Mouse (Mus musculus): ENCODE results near the gene Plcb1. TPM values are rescaled to one million over a fixed set of nuclear protein-coding genes. Genes with fewer than 3 reads are reported as not detected.

Gene Plcb1
- polyA plus RNA-seq, 1 experiment from 2014 or later = 48.3 TPM

DNA sequence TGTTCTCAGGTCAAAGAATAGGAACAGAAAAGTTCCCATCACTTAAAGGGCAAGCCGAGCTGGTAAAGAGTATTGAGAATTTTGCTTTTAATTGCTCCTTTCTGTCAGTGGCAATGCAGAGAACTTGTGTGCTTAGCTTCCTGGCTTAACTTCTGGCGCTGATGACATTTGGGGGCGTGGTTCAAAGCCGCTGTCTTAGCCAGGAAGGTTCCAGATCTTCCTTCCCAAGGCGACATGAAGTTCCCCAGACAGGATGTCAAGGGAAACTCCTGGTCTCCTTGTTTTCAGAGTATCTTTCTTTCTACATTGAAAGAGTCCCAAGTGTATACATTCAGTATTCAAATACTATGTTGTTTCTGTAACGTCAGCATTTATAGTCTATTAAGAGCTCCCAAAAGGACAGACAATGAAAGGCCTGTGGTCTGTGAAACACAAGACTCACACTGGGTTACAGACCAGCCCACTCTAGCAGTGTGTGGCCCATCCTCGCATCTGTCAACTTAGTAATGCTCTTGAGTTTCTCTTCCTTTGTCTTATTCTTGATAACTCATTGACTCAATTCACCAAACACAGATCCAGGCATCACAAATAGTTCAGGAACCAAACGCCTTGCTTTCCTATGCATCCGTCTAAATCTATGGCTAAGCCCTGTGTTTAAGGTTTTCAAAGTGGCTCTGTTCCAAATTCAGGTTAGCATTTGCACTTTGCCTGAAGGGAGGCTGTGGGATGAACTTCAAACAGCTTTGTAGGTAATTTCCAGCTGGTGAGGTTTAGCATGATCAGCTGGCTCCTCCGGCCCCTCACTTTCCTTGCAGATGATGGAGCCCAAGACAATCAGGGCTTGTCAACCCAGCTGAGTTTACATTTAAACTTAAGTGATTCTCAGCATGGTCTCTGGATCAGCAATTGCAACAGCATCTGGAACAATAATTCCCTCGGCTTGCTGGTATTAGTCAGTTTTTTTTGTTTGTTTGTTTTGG, 418.6 kb downstream of the Plcb1 start:
- Histone ChIP-seq H3K4me3 (no peak overlapping the region), H3K27me3 (no peaks in the 10 kb centered on the region), H3K9ac (no peak overlapping the region), H3K27ac (peak overlapping the region; percentile 25), H3K4me1 (replicated peaks) (0 out of 2 replicates have a peak, but pooled peaks cover 3% of the 10 kb centered on the region), H3K36me3 (no peaks in the 10 kb centered on the region), H3K4me2 (no peak overlapping the region), H3K9me3 (no peaks in the 10 kb centered on the region)
- ATAC-seq (ENCODE audit: low FRiP score) = no peak
- 78% methylated on average over 11 of the region's 11 CpGs for WGBS

GRCm38 (mm10) chr2:135208890-135209289, 423.0 kb downstream of the Plcb1 start:
- Histone ChIP-seq H3K4me1 (replicated peaks) (no peaks in the 10 kb centered on the region), H3K27ac (no peak overlapping the region), H3K36me3 (no peaks in the 10 kb centered on the region), H3K27me3 (no peaks in the 10 kb centered on the region), H3K9me3 (no peaks in the 10 kb centered on the region), H3K4me3 (no peak overlapping the region), H3K9ac (no peak overlapping the region), H3K4me2 (no peak overlapping the region)
- WGBS = 97% methylated on average over 1 of the region's 1 CpGs
- no peak for ATAC-seq (ENCODE audit: low FRiP score)

DNA sequence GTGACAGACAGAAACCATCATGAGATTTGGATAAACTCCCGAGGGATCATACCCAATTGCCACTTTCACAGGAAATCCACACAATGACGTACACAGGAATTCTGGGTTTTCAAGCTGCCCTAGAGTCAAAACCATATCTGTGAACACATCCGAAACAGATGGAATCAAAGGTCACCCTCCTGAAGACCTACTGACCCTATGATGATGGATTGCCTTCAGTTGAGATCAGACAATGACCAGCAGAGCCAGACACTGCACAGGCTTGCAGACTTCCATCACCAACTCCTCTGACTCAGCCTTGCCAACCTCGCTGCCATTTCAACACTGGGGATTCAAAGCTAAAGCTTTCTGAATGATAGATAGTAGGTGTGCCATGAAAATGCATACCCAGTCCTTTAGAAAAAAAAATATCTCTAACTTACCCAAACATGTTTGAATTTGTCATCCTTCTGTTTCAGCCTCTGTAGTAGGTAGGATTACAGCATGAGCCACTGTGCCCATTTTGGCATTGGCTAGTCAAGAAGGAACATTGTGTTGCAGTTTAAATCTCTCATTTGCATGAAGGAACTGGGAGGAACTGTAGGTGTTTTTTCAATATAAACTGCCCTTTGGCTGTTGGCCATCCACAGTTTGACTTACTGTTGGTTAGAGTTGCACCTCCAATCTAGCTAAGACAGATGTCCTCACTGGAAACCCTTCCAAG, 429.0 kb downstream of the Plcb1 start:
- Histone ChIP-seq H3K9ac (no peak overlapping the region), H3K4me1 (replicated peaks) (no peaks in the 10 kb centered on the region), H3K36me3 (no peaks in the 10 kb centered on the region), H3K27me3 (no peaks in the 10 kb centered on the region), H3K27ac (no peak overlapping the region), H3K4me2 (no peak overlapping the region), H3K4me3 (no peak overlapping the region), H3K9me3 (no peaks in the 10 kb centered on the region)
- WGBS = 61% methylated on average over 4 of the region's 4 CpGs
- ATAC-seq (ENCODE audit: low FRiP score) = no peak

DNA sequence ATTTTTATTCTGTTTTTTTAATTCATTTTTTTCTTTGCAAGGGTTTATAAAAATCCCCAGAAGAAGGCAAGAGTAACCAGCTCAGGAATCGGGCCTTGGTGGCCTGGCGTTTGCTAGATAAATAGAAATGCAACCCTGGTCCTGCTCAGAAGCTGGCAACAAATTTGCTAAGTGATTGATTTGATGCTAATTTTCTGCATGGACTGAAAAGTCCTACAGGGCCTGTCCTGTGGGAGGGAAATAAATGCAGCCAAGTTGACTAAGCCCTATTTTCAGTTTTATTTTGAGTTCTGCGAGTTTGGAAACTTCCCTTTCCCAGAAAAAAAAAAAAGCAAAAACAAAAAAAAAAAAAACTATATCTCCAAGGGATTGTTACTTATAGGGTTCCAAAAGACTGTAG, 433.5 kb downstream of the Plcb1 start:
- Histone ChIP-seq H3K4me1 (replicated peaks) (no peaks in the 10 kb centered on the region), H3K4me3 (no peak overlapping the region), H3K9me3 (no peaks in the 10 kb centered on the region), H3K27me3 (no peaks in the 10 kb centered on the region), H3K4me2 (no peak overlapping the region), H3K36me3 (no peaks in the 10 kb centered on the region), H3K27ac (no peak overlapping the region), H3K9ac (no peak overlapping the region)
- ATAC-seq (ENCODE audit: low FRiP score) = no peak
- WGBS = 79% methylated on average over 3 of the region's 3 CpGs

DNA sequence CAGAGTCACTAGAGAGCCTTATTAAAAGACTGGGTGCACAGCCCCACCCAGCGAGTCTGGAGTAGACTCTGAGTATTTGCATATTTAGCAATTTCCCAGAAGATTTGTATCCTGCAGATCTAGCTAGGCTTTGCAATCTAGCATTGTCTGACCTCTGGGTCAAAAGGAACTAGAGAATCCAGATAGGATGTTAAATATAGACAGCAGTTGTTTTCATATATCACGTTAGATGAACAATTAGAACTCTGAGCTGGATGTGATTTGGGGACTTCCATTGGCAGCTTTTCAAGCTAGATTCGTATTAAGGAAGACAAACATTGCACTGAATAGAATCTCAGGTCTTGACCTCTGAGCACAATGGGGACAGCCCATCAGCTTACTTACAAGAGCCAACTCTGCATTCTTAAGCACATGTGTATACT, 439.7 kb downstream of the Plcb1 start:
- 53% methylated on average over 3 of the region's 3 CpGs for WGBS
- H3K9ac ChIP-seq = no peak overlapping the region
- no peaks in the 10 kb centered on the region for H3K9me3 ChIP-seq
- peaks cover 3% of the 10 kb centered on the region; the same call in 1 of the 2 replicates for H3K4me1 ChIP-seq (replicated peaks)
- H3K36me3 ChIP-seq = no peaks in the 10 kb centered on the region
- no peaks in the 10 kb centered on the region for H3K27me3 ChIP-seq
- H3K27ac ChIP-seq = no peak overlapping the region
- H3K4me2 ChIP-seq = no peak overlapping the region
- no peak overlapping the region for H3K4me3 ChIP-seq
- no peak for ATAC-seq (ENCODE audit: low FRiP score)

GRCm38 (mm10) chr2:135230262-135230661, 444.4 kb downstream of the Plcb1 start:
- H3K4me1 ChIP-seq (replicated peaks) = peaks cover 5% of the 10 kb centered on the region; the same call in 1 of the 2 replicates
- H3K27me3 ChIP-seq = no peaks in the 10 kb centered on the region
- no peak overlapping the region for H3K4me2 ChIP-seq
- H3K4me3 ChIP-seq = no peak overlapping the region
- ATAC-seq (ENCODE audit: low FRiP score) = no peak
- H3K9me3 ChIP-seq = no peaks in the 10 kb centered on the region
- H3K36me3 ChIP-seq = no peaks in the 10 kb centered on the region
- H3K27ac ChIP-seq = no peak overlapping the region
- 89% methylated on average over 3 of the region's 3 CpGs for WGBS
- no peak overlapping the region for H3K9ac ChIP-seq

DNA sequence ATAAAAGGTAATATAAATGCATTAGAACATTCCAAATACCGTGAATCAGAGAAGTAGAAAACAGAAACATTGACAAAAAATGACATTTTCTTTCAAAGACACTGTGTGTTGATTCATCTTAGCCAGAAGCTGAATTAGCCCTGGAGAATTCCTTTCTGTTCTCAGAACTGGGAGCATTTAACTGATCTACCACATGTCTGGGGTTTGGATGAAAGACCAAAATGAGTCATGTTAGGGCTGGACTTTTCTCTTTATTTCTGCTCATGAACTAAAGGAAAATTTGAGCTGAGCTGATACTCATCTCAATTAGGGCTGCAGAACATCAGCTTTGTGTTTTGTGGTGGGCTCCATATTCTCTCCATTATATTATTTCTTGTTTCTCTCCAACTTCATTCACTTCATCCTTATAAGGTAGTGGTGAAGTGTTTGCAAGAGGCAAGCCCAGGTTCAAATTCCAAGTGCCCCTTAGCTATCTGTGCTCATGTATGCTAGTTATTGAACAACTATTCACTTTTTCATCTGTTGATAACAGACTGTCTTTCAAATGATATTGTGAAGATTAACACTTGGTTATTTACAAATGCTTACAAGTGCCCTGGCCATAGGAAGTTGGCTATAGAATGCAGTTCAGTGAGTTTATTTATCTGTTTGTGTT, 456.9 kb downstream of the Plcb1 start:
- Histone ChIP-seq H3K9ac (no peak overlapping the region), H3K27ac (no peak overlapping the region), H3K4me1 (replicated peaks) (no peaks in the 10 kb centered on the region), H3K27me3 (no peaks in the 10 kb centered on the region), H3K4me2 (no peak overlapping the region), H3K9me3 (no peaks in the 10 kb centered on the region), H3K4me3 (no peak overlapping the region), H3K36me3 (no peaks in the 10 kb centered on the region)
- ATAC-seq (ENCODE audit: low FRiP score) = no peak
- 90% methylated on average over 1 of the region's 1 CpGs for WGBS

- Histone ChIP-seq H3K36me3 (no peaks in the 10 kb centered on the region), H3K9me3 (no peaks in the 10 kb centered on the region), H3K4me3 (no peak overlapping the region), H3K4me1 (replicated peaks) (no peaks in the 10 kb centered on the region), H3K4me2 (no peak overlapping the region), H3K27me3 (no peaks in the 10 kb centered on the region), H3K9ac (no peak overlapping the region), H3K27ac (no peak overlapping the region)
- WGBS = 65% methylated on average over 4 of the region's 4 CpGs
- ATAC-seq (ENCODE audit: low FRiP score) = no peak
These were observed 457.9 kb downstream of the Plcb1 start for GRCm38 (mm10) chr2:135243764-135244163.

GRCm38 (mm10) chr2:135249925-135250324, 464.1 kb downstream of the Plcb1 start:
- WGBS = 91% methylated on average over 2 of the region's 2 CpGs
- ATAC-seq (ENCODE audit: low FRiP score) = no peak
- H3K36me3 ChIP-seq = 0 out of 2 replicates have a peak, but pooled peaks cover 2% of the 10 kb centered on the region

DNA sequence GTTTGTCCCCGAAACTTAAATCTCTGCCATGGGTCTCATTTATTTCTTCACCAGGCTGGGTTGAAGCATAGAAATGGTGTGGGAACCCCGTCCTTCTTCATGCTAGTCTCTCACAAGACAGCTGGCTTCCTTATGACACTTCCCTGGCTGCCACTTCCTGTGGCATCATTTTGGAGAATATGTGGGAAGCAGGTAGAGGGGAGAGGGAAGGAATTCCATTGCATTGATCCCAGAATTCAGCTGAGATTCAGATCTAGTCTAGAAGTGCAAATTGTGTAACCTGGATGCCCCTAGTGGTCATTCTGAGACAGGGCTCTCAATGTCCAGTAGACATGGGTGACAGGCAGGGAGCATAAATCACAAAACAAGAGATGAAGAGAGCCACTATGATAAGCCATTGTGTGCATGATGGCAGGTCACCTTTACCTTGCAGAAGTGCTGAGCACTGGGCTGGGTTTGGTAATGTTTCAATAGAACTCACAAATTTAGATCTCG, 466.0 kb downstream of the Plcb1 start:
- no peaks in the 10 kb centered on the region for H3K27me3 ChIP-seq
- no peaks in the 10 kb centered on the region for H3K4me1 ChIP-seq (replicated peaks)
- no peaks in the 10 kb centered on the region for H3K9me3 ChIP-seq
- no peak overlapping the region for H3K27ac ChIP-seq
- H3K36me3 ChIP-seq = 0 out of 2 replicates have a peak, but pooled peaks cover 2% of the 10 kb centered on the region
- no peak overlapping the region for H3K4me3 ChIP-seq
- WGBS = 94% methylated on average over 3 of the region's 3 CpGs
- ATAC-seq (ENCODE audit: low FRiP score) = no peak
- H3K4me2 ChIP-seq = no peak overlapping the region
- H3K9ac ChIP-seq = no peak overlapping the region

More at GRCm38 (mm10) chr2:135249925-135250324, 464.1 kb downstream of the Plcb1 start:
- no peak overlapping the region for H3K4me3 ChIP-seq
- no peak overlapping the region for H3K4me2 ChIP-seq
- H3K9ac ChIP-seq = no peak overlapping the region
- no peak overlapping the region for H3K27ac ChIP-seq
- H3K27me3 ChIP-seq = no peaks in the 10 kb centered on the region
- no peaks in the 10 kb centered on the region for H3K4me1 ChIP-seq (replicated peaks)
- H3K9me3 ChIP-seq = no peaks in the 10 kb centered on the region

DNA sequence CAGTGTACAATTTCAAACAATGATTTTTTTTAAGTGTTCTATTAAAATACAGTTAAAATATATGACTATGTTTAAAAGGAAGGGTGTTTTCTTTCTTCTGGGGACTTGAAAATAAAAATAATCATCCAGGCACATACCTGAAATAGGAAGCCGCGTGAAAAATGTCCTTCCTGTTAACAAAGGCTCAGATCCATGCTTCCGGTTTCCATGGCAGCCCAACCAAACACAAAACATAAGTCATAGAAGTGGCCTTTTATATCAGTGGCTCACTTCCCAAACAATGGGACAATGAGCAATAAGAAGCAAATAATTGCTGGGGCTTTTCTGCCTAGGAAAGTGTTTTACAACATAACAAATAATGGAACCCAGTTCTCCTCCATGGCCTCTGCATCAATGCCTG, 473.3 kb downstream of the Plcb1 start:
- H3K9me3 ChIP-seq = no peaks in the 10 kb centered on the region
- no peaks in the 10 kb centered on the region for H3K27me3 ChIP-seq
- no peak overlapping the region for H3K4me3 ChIP-seq
- no peaks in the 10 kb centered on the region for H3K36me3 ChIP-seq
- no peak overlapping the region for H3K9ac ChIP-seq
- H3K27ac ChIP-seq = no peak overlapping the region
- no peaks in the 10 kb centered on the region for H3K4me1 ChIP-seq (replicated peaks)
- no peak for ATAC-seq (ENCODE audit: low FRiP score)
- WGBS = 52% methylated on average over 3 of the region's 3 CpGs
- no peak overlapping the region for H3K4me2 ChIP-seq

- H3K36me3 ChIP-seq = no peaks in the 10 kb centered on the region
- no peak overlapping the region for H3K4me3 ChIP-seq
- H3K27me3 ChIP-seq = no peaks in the 10 kb centered on the region
- no peak for ATAC-seq (ENCODE audit: low FRiP score)
- H3K4me1 ChIP-seq (replicated peaks) = no peaks in the 10 kb centered on the region
- 86% methylated on average over 2 of the region's 2 CpGs for WGBS
- no peak overlapping the region for H3K9ac ChIP-seq
- no peaks in the 10 kb centered on the region for H3K9me3 ChIP-seq
- no peak overlapping the region for H3K4me2 ChIP-seq
- no peak overlapping the region for H3K27ac ChIP-seq
These were observed 478.1 kb downstream of the Plcb1 start for GRCm38 (mm10) chr2:135263943-135264342.

Measured in hindbrain, embryonic 13.5 days (tissue).